Mouse (Mus musculus) forebrain, embryonic 11.5 days (tissue): ENCODE data around the gene Tas2r114. TPM values are rescaled to one million over a fixed set of nuclear protein-coding genes. Genes with fewer than 3 reads are reported as not detected.

Source experiments
- ATAC-seq: fragments of 200-750 bp; cut with Nextera tagmentation; replicated peaks from 2 replicates; pipeline ENCODE4 v1.8.0; 2017; ENCODE audit warnings: moderate TSS enrichment; ENCODE audit not compliant: low FRiP score
- DNase-seq: peaks from one replicate; pipeline ENCODE4 v3.0.0-alpha.2; 2017; ENCODE audit warnings: low spot score
- H3K27ac ChIP-seq: fragments of 300-500 bp; sonication (generic); 2 replicates; pipeline ENCODE4 v1.5.1; 2014; ENCODE audit warnings: low read depth, low read length
- H3K27me3 ChIP-seq: fragments of 300-500 bp; sonication (generic); 2 replicates; pipeline ENCODE4 v1.6.1; 2014; ENCODE audit warnings: mild to moderate bottlenecking, low read length, mixed read lengths; ENCODE audit not compliant: control insufficient read depth, insufficient read depth
- H3K36me3 ChIP-seq: fragments of 300-500 bp; sonication (generic); 2 replicates; pipeline ENCODE4 v1.6.1; 2014; ENCODE audit warnings: mild to moderate bottlenecking, low read length, moderate library complexity, mixed read lengths; ENCODE audit not compliant: control insufficient read depth, insufficient read depth
- H3K4me1 ChIP-seq: fragments of 300-500 bp; sonication (generic); replicated peaks from 2 replicates; pipeline ENCODE4 v1.6.1; 2014; ENCODE audit warnings: low read length, mixed read lengths; ENCODE audit not compliant: control insufficient read depth, insufficient read depth
- H3K4me2 ChIP-seq: fragments of 300-500 bp; sonication (generic); 2 replicates; pipeline ENCODE4 v1.6.1; 2014; ENCODE audit warnings: low read depth, mild to moderate bottlenecking, low read length, moderate library complexity, mixed read lengths; ENCODE audit not compliant: severe bottlenecking
- H3K4me3 ChIP-seq: fragments of 300-500 bp; sonication (generic); 2 replicates; pipeline ENCODE4 v1.5.1; 2014; ENCODE audit warnings: low read depth, low read length
- H3K9ac ChIP-seq: fragments of 300-500 bp; sonication (generic); 2 replicates; pipeline ENCODE4 v1.6.1; 2014; ENCODE audit warnings: low read length
- H3K9me3 ChIP-seq: fragments of 300-500 bp; sonication (generic); 2 replicates; pipeline ENCODE4 v1.6.1; 2016; ENCODE audit warnings: low read length, mixed read lengths; ENCODE audit not compliant: control insufficient read depth
- WGBS: fragments of 180-500 bp; shearing (Covaris S2); extraction: QIAGEN DNeasy Blood & Tissue Kit; methylation state at CpG from one replicate; pipeline ENCODE4 v1.1.7; 2014; 5-methylcytosine and 5-hydroxymethylcytosine counted together
- polyA plus RNA-seq: library from polyadenylated mRNA; unstranded; fragments of >200 nt; fragmentation: Nextera tagmentation; extraction: Ambion mirVana; gene quantifications from 2 replicates; pipeline ENCODE4 v1.2.1, GENCODE M21; 2014

Gene Tas2r114
- polyA plus RNA-seq = not detected in 2 replicates

GRCm38 (mm10) chr6:131689963-131690362, at the start of gene Tas2r114:
TSS of gene Tas2r114 (minus strand) at chr6:131690063.
- Histone ChIP-seq H3K27ac (no peak within 1 kb of the TSS), H3K9me3 (no peaks in the 10 kb centered on the region; the same call in 1 of the 2 replicates), H3K27me3 (no peaks in the 10 kb centered on the region), H3K4me1 (no peaks in the 10 kb centered on the region), H3K4me2 (no peak within 1 kb of the TSS), H3K9ac (no peak within 1 kb of the TSS), H3K4me3 (no peak within 1 kb of the TSS), H3K36me3 (no peaks in the 10 kb centered on the region)
- DNase-seq = no peak
- no peak for ATAC-seq

GRCm38 (mm10) chr6:131712803-131713202, 22.9 kb upstream of the Tas2r114 start:
- Histone ChIP-seq H3K27ac (no peak overlapping the region), H3K36me3 (no peaks in the 10 kb centered on the region), H3K27me3 (no peaks in the 10 kb centered on the region), H3K4me3 (no peak overlapping the region), H3K9ac (no peak overlapping the region), H3K4me1 (no peaks in the 10 kb centered on the region), H3K9me3 (no peaks in the 10 kb centered on the region; the same call in 1 of the 2 replicates), H3K4me2 (no peak overlapping the region)
- 49% methylated on average over 7 of the region's 7 CpGs for WGBS
- ATAC-seq (no peak), DNase-seq (no peak)

GRCm38 (mm10) chr6:131687395-131687794, 2.5 kb downstream of the Tas2r114 start, which contains the start of gene Tas2r105:
TSS of gene Tas2r105 (minus strand) at chr6:131687495.
- Histone ChIP-seq H3K9me3 (no peaks in the 10 kb centered on the region), H3K4me3 (no peak within 1 kb of the TSS), H3K27me3 (no peaks in the 10 kb centered on the region), H3K9ac (no peak within 1 kb of the TSS), H3K27ac (no peak within 1 kb of the TSS), H3K36me3 (no peaks in the 10 kb centered on the region), H3K4me2 (no peak within 1 kb of the TSS), H3K4me1 (no peaks in the 10 kb centered on the region)
- ATAC-seq = no peak
- no peak for DNase-seq
- 82% methylated on average over 1 of the region's 1 CpGs for WGBS

GRCm38 (mm10) chr6:131685644-131686043, 4.2 kb downstream of the Tas2r114 start, which contains the start of gene Tas2r104:
TSS of gene Tas2r104 (minus strand) at chr6:131685744.
- ATAC-seq (no peak), DNase-seq (no peak)
- no peak within 1 kb of the TSS for H3K9ac ChIP-seq
- 87% methylated on average over 1 of the region's 1 CpGs for WGBS
- no peaks in the 10 kb centered on the region for H3K9me3 ChIP-seq
- H3K4me3 ChIP-seq = no peak within 1 kb of the TSS
- H3K4me1 ChIP-seq = no peaks in the 10 kb centered on the region
- no peaks in the 10 kb centered on the region for H3K36me3 ChIP-seq
- no peaks in the 10 kb centered on the region for H3K27me3 ChIP-seq
- H3K27ac ChIP-seq = no peak within 1 kb of the TSS
- H3K4me2 ChIP-seq = no peak within 1 kb of the TSS

GRCm38 (mm10) chr6:131678786-131679185, 11.1 kb downstream of the Tas2r114 start, which contains the start of gene Tas2r106:
TSS of gene Tas2r106 (minus strand) at chr6:131678886.
- H3K36me3 ChIP-seq = no peaks in the 10 kb centered on the region
- no peaks in the 10 kb centered on the region for H3K27me3 ChIP-seq
- H3K9ac ChIP-seq = no peak within 1 kb of the TSS
- no peak for DNase-seq
- 77% methylated on average over 3 of the region's 3 CpGs for WGBS
- H3K4me2 ChIP-seq = no peak within 1 kb of the TSS
- no peak within 1 kb of the TSS for H3K27ac ChIP-seq
- H3K4me1 ChIP-seq = no peaks in the 10 kb centered on the region
- H3K9me3 ChIP-seq = no peaks in the 10 kb centered on the region
- ATAC-seq = no peak
- no peak within 1 kb of the TSS for H3K4me3 ChIP-seq

GRCm38 (mm10) chr6:131660049-131660448, 29.8 kb downstream of the Tas2r114 start, which contains the start of gene Tas2r107:
TSS of gene Tas2r107 (minus strand) at chr6:131660149.
- H3K9ac ChIP-seq = no peak within 1 kb of the TSS
- H3K4me2 ChIP-seq = no peak within 1 kb of the TSS
- ATAC-seq = no peak
- no peak within 1 kb of the TSS for H3K4me3 ChIP-seq
- no peak for DNase-seq
- H3K9me3 ChIP-seq = no peaks in the 10 kb centered on the region
- H3K4me1 ChIP-seq = no peaks in the 10 kb centered on the region
- no peak within 1 kb of the TSS for H3K27ac ChIP-seq
- H3K27me3 ChIP-seq = no peaks in the 10 kb centered on the region
- H3K36me3 ChIP-seq = no peaks in the 10 kb centered on the region

Other genes with a start within 250 kb of the Tas2r114 start
- not detected in 2 replicates for gene 5430401F13Rik, start 203.7 kb downstream of the Tas2r114 start, polyA plus RNA-seq
- gene Gm6619, start 203.7 kb downstream of the Tas2r114 start, polyA plus RNA-seq = not detected in 2 replicates
- not detected in 2 replicates for gene Tas2r130, start 59.2 kb downstream of the Tas2r114 start, polyA plus RNA-seq
- not detected in 2 replicates for gene Tas2r107, start 29.9 kb downstream of the Tas2r114 start, polyA plus RNA-seq
- gene Tas2r106, start 11.2 kb downstream of the Tas2r114 start, polyA plus RNA-seq = not detected in 2 replicates
- not detected in 2 replicates for gene Tas2r104, start 4.3 kb downstream of the Tas2r114 start, polyA plus RNA-seq
- not detected in 2 replicates for gene Tas2r105, start 2.6 kb downstream of the Tas2r114 start, polyA plus RNA-seq